Mouse (Mus musculus): ENCODE results near the gene Slc25a35. TPM values are rescaled to one million over a fixed set of nuclear protein-coding genes. Genes with fewer than 3 reads are reported as not detected.
"Not testable (repeated sequence)": the region's sequence is repeated elsewhere in the genome, so short reads cannot be mapped to it uniquely, and the experiment has no call there.

Slc25a35 gene
- polyA plus RNA-seq (2015; fragmentation: Nextera tagmentation; extraction: Ambion mirVana): 7.6 and 7.9 TPM in 2 replicates

- Histone ChIP-seq H3K9ac (replicated peaks; ENCODE audit: low read length) (peak within 1 kb of the TSS; percentile 64), H3K4me3 (ENCODE audit: low read length) (peak within 1 kb of the TSS; percentile 63), H3K36me3 (ENCODE audit: insufficient read depth, low read length) (no peaks in the 10 kb centered on the region), H3K4me1 (ENCODE audit: insufficient read depth, low read length) (peaks cover 10% of the 10 kb centered on the region), H3K27ac (ENCODE audit: low read length) (peak within 1 kb of the TSS; percentile 15; the same call in 1 of the 2 replicates), H3K27me3 (ENCODE audit: insufficient read depth, low read length) (no peaks in the 10 kb centered on the region), H3K9me3 (ENCODE audit: low read length) (no peaks in the 10 kb centered on the region), H3K4me2 (replicated peaks; ENCODE audit: low read depth, low read length) (peak within 1 kb of the TSS; percentile 92)
- WGBS: under 1% methylated on average over 50 of the region's 50 CpGs
- peak; percentile 96 for ATAC-seq (ENCODE audit: low FRiP score, low TSS enrichment)
Measured at GRCm38 (mm10) chr11:68967337-68968282, at the start of gene Slc25a35. TSS of gene Slc25a35 (plus strand) at chr11:68968131.

GRCm38 (mm10) chr11:68923191-68923590 lies 44.7 kb upstream of the Slc25a35 start:
- Histone ChIP-seq H3K9ac (replicated peaks; ENCODE audit: low read length) (no peak overlapping the region), H3K4me1 (ENCODE audit: insufficient read depth, low read length) (peaks cover 16% of the 10 kb centered on the region; the same call in 1 of the 2 replicates), H3K4me2 (replicated peaks; ENCODE audit: low read depth, low read length) (no peak overlapping the region), H3K36me3 (ENCODE audit: insufficient read depth, low read length) (no peaks in the 10 kb centered on the region), H3K27me3 (ENCODE audit: insufficient read depth, low read length) (no peaks in the 10 kb centered on the region), H3K9me3 (ENCODE audit: low read length) (no peaks in the 10 kb centered on the region), H3K4me3 (ENCODE audit: low read length) (no peak overlapping the region), H3K27ac (ENCODE audit: low read length) (no peak overlapping the region)
- no peak for ATAC-seq (ENCODE audit: low FRiP score, low TSS enrichment)
- WGBS: 62% methylated on average over 3 of the region's 3 CpGs

- no peak for ATAC-seq (ENCODE audit: low FRiP score, low TSS enrichment)
- no peak overlapping the region for H3K9ac ChIP-seq (replicated peaks; ENCODE audit: low read length)
- WGBS: 87% methylated on average over 2 of the region's 2 CpGs
- H3K36me3 ChIP-seq (ENCODE audit: insufficient read depth, low read length): no peaks in the 10 kb centered on the region
- H3K27ac ChIP-seq (ENCODE audit: low read length): no peak overlapping the region
- H3K4me2 ChIP-seq (replicated peaks; ENCODE audit: low read depth, low read length): no peak overlapping the region
- H3K27me3 ChIP-seq (ENCODE audit: insufficient read depth, low read length): no peaks in the 10 kb centered on the region
- peaks cover 16% of the 10 kb centered on the region; the same call in 1 of the 2 replicates for H3K4me1 ChIP-seq (ENCODE audit: insufficient read depth, low read length)
- no peaks in the 10 kb centered on the region for H3K9me3 ChIP-seq (ENCODE audit: low read length)
- H3K4me3 ChIP-seq (ENCODE audit: low read length): no peak overlapping the region
Measured at GRCm38 (mm10) chr11:68924749-68925148, 43.2 kb upstream of the Slc25a35 start.

GRCm38 (mm10) chr11:68926981-68927380 lies 41.0 kb upstream of the Slc25a35 start, which contains the start of gene Odf4:
TSS of gene Odf4 (minus strand) at chr11:68927081.
- Histone ChIP-seq H3K27me3 (ENCODE audit: insufficient read depth, low read length) (no peaks in the 10 kb centered on the region), H3K27ac (ENCODE audit: low read length) (no peak within 1 kb of the TSS), H3K9me3 (ENCODE audit: low read length) (no peaks in the 10 kb centered on the region), H3K36me3 (ENCODE audit: insufficient read depth, low read length) (no peaks in the 10 kb centered on the region), H3K4me1 (ENCODE audit: insufficient read depth, low read length) (peaks cover 9% of the 10 kb centered on the region; the same call in 1 of the 2 replicates), H3K4me2 (replicated peaks; ENCODE audit: low read depth, low read length) (no peak within 1 kb of the TSS), H3K4me3 (ENCODE audit: low read length) (no peak within 1 kb of the TSS), H3K9ac (replicated peaks; ENCODE audit: low read length) (no peak within 1 kb of the TSS)
- WGBS: 73% methylated on average over 3 of the region's 3 CpGs
- no peak for ATAC-seq (ENCODE audit: low FRiP score, low TSS enrichment)

- WGBS: 80% methylated on average over 6 of the region's 6 CpGs
- Histone ChIP-seq H3K9me3 (ENCODE audit: low read length) (no peaks in the 10 kb centered on the region), H3K4me1 (ENCODE audit: insufficient read depth, low read length) (no peaks in the 10 kb centered on the region), H3K36me3 (ENCODE audit: insufficient read depth, low read length) (no peaks in the 10 kb centered on the region), H3K4me2 (replicated peaks; ENCODE audit: low read depth, low read length) (no peak overlapping the region), H3K27ac (ENCODE audit: low read length) (no peak overlapping the region), H3K9ac (replicated peaks; ENCODE audit: low read length) (no peak overlapping the region), H3K4me3 (ENCODE audit: low read length) (no peak overlapping the region), H3K27me3 (ENCODE audit: insufficient read depth, low read length) (no peaks in the 10 kb centered on the region)
- ATAC-seq (ENCODE audit: low FRiP score, low TSS enrichment): no peak
Measured at GRCm38 (mm10) chr11:68929947-68930346, 38.0 kb upstream of the Slc25a35 start.

GRCm38 (mm10) chr11:68933885-68934507 lies 33.9 kb upstream of the Slc25a35 start:
- WGBS: 70% methylated on average over 5 of the region's 5 CpGs
- Histone ChIP-seq H3K4me1 (ENCODE audit: insufficient read depth, low read length) (no peaks in the 10 kb centered on the region), H3K36me3 (ENCODE audit: insufficient read depth, low read length) (no peaks in the 10 kb centered on the region), H3K9ac (replicated peaks; ENCODE audit: low read length) (no peak overlapping the region), H3K4me2 (replicated peaks; ENCODE audit: low read depth, low read length) (no peak overlapping the region), H3K27ac (ENCODE audit: low read length) (no peak overlapping the region), H3K9me3 (ENCODE audit: low read length) (no peaks in the 10 kb centered on the region), H3K4me3 (ENCODE audit: low read length) (no peak overlapping the region), H3K27me3 (ENCODE audit: insufficient read depth, low read length) (no peaks in the 10 kb centered on the region)
- no peak for ATAC-seq (ENCODE audit: low FRiP score, low TSS enrichment)

GRCm38 (mm10) chr11:68936951-68937350 lies 31.0 kb upstream of the Slc25a35 start:
- not testable (repeated sequence) for H3K36me3 ChIP-seq (ENCODE audit: insufficient read depth, low read length); H3K27me3 ChIP-seq (ENCODE audit: insufficient read depth, low read length); H3K4me1 ChIP-seq (ENCODE audit: insufficient read depth, low read length); H3K9me3 ChIP-seq (ENCODE audit: low read length); H3K9ac ChIP-seq (replicated peaks; ENCODE audit: low read length); H3K27ac ChIP-seq (ENCODE audit: low read length); H3K4me3 ChIP-seq (ENCODE audit: low read length); ATAC-seq (ENCODE audit: low FRiP score, low TSS enrichment); H3K4me2 ChIP-seq (replicated peaks; ENCODE audit: low read depth, low read length)
- 88% methylated on average over 4 of the region's 4 CpGs for WGBS

- Histone ChIP-seq H3K27ac (ENCODE audit: low read length) (peak overlapping the region; percentile 81), H3K9me3 (ENCODE audit: low read length) (no peaks in the 10 kb centered on the region), H3K27me3 (ENCODE audit: insufficient read depth, low read length) (no peaks in the 10 kb centered on the region), H3K4me3 (ENCODE audit: low read length) (peak overlapping the region; percentile 60), H3K4me1 (ENCODE audit: insufficient read depth, low read length) (peaks cover 11% of the 10 kb centered on the region; the same call in 1 of the 2 replicates), H3K4me2 (replicated peaks; ENCODE audit: low read depth, low read length) (peak overlapping the region; percentile 63), H3K9ac (replicated peaks; ENCODE audit: low read length) (peak overlapping the region; percentile 76), H3K36me3 (ENCODE audit: insufficient read depth, low read length) (no peaks in the 10 kb centered on the region)
- 1% methylated on average over 16 of the region's 16 CpGs for WGBS
- ATAC-seq (ENCODE audit: low FRiP score, low TSS enrichment): peak; percentile 98
Measured at GRCm38 (mm10) chr11:68939451-68940304, 28.3 kb upstream of the Slc25a35 start.

GRCm38 (mm10) chr11:68940516-68940915 lies 27.4 kb upstream of the Slc25a35 start:
- ATAC-seq (ENCODE audit: low FRiP score, low TSS enrichment): peak; percentile 52; the same call in 1 of the 2 replicates
- no peaks in the 10 kb centered on the region for H3K27me3 ChIP-seq (ENCODE audit: insufficient read depth, low read length)
- WGBS: 26% methylated on average over 4 of the region's 4 CpGs
- H3K9ac ChIP-seq (replicated peaks; ENCODE audit: low read length): peak overlapping the region; percentile 76
- no peaks in the 10 kb centered on the region for H3K9me3 ChIP-seq (ENCODE audit: low read length)
- peak overlapping the region; percentile 63 for H3K4me2 ChIP-seq (replicated peaks; ENCODE audit: low read depth, low read length)
- peaks cover 11% of the 10 kb centered on the region; the same call in 1 of the 2 replicates for H3K4me1 ChIP-seq (ENCODE audit: insufficient read depth, low read length)
- no peaks in the 10 kb centered on the region for H3K36me3 ChIP-seq (ENCODE audit: insufficient read depth, low read length)
- peak overlapping the region; percentile 60 for H3K4me3 ChIP-seq (ENCODE audit: low read length)
- H3K27ac ChIP-seq (ENCODE audit: low read length): peak overlapping the region; percentile 81

Data from kidney, embryonic 16.5 days (tissue).